Mouse (Mus musculus) small intestine, adult 2 months (tissue): ENCODE data around the gene Pkd1l1. TPM values are rescaled to one million over a fixed set of nuclear protein-coding genes. Genes with fewer than 3 reads are reported as not detected.

Experiments used
- H3K27ac ChIP-seq: fragments of 200-500 bp; 2 replicates; pipeline ENCODE4 v1.5.1; 2012; ENCODE audit warnings: low read depth, low read length, control low read depth, inconsistent platforms; ENCODE audit not compliant: insufficient read depth
- H3K27me3 ChIP-seq: fragments of 200-500 bp; 2 replicates; pipeline ENCODE4 v1.6.1; 2012; ENCODE audit warnings: mild to moderate bottlenecking, moderate library complexity, low read length, inconsistent platforms; ENCODE audit not compliant: control insufficient read depth, insufficient read depth
- H3K36me3 ChIP-seq: fragments of 200-500 bp; 2 replicates; pipeline ENCODE4 v1.6.1; 2012; ENCODE audit warnings: mild to moderate bottlenecking, low read length, control low read depth, inconsistent platforms; ENCODE audit not compliant: control insufficient read depth, insufficient read depth
- H3K4me1 ChIP-seq: fragments of 200-500 bp; 2 replicates; pipeline ENCODE4 v1.6.1; 2012; ENCODE audit warnings: low read length, inconsistent platforms, mixed read lengths; ENCODE audit not compliant: control insufficient read depth, insufficient read depth, insufficient read length
- H3K4me3 ChIP-seq: fragments of 200-500 bp; 2 replicates; pipeline ENCODE4 v1.5.1; 2012; ENCODE audit warnings: low read depth, mild to moderate bottlenecking, control low read depth, inconsistent platforms, low read length, moderate library complexity
- CTCF ChIP-seq: fragments of 200-500 bp; IDR thresholded peaks from 2 replicates; pipeline ENCODE4 v1.5.1; 2012; ENCODE audit warnings: low read depth, mild to moderate bottlenecking, control low read depth, inconsistent platforms, low read length, moderate library complexity, mixed read lengths; ENCODE audit not compliant: insufficient replicate concordance, insufficient read length; ENCODE audit errors: extremely low read depth
- POLR2A ChIP-seq: fragments of 200-500 bp; IDR thresholded peaks from 2 replicates; pipeline ENCODE4 v1.6.1; 2012; ENCODE audit warnings: low read depth, mild to moderate bottlenecking, control low read depth, inconsistent platforms, low read length, moderate library complexity
- WGBS: fragments of 180-500 bp; shearing (Covaris S2); methylation state at CpG from one replicate; pipeline ENCODE4 v1.1.7; 2018; 5-methylcytosine and 5-hydroxymethylcytosine counted together
- polyA plus RNA-seq: library from polyadenylated mRNA; depleted of rRNA; stranded (reverse); fragments of >200 nt; gene quantifications from 2 replicates; pipeline ENCODE4 v1.2.3, GENCODE M21; 2012

The Pkd1l1 gene
- polyA plus RNA-seq, 1 experiment, result not detected

- Histone ChIP-seq H3K36me3 (no peaks in the 10 kb centered on the region), H3K4me3 (no peak overlapping the region), H3K27ac (no peak overlapping the region), H3K4me1 (no peaks in the 10 kb centered on the region), H3K27me3 (no peaks in the 10 kb centered on the region)
- WGBS, result 81% methylated on average over 5 of the region's 5 CpGs
- TF ChIP-seq CTCF (no peak), POLR2A (no peak)
Measured at GRCm38 (mm10) chr11:8826609-8827008, 146.5 kb downstream of the Pkd1l1 start.

GRCm38 (mm10) chr11:8826046-8826445 lies 147.0 kb downstream of the Pkd1l1 start:
- TF ChIP-seq POLR2A (no peak), CTCF (no peak)
- 79% methylated on average over 3 of the region's 3 CpGs for WGBS
- H3K27ac ChIP-seq, result no peak overlapping the region

GRCm38 (mm10) chr11:8825413-8825812 lies 147.7 kb downstream of the Pkd1l1 start:
- Histone ChIP-seq H3K36me3 (no peaks in the 10 kb centered on the region), H3K27ac (no peak overlapping the region), H3K4me1 (no peaks in the 10 kb centered on the region), H3K4me3 (no peak overlapping the region), H3K27me3 (no peaks in the 10 kb centered on the region)
- TF ChIP-seq POLR2A, result no peak
- no peak for TF ChIP-seq CTCF
- 94% methylated on average over 3 of the region's 3 CpGs for WGBS

More at GRCm38 (mm10) chr11:8826046-8826445, 147.0 kb downstream of the Pkd1l1 start:
- H3K4me1 ChIP-seq, result no peaks in the 10 kb centered on the region
- H3K4me3 ChIP-seq, result no peak overlapping the region
- no peaks in the 10 kb centered on the region for H3K36me3 ChIP-seq
- no peaks in the 10 kb centered on the region for H3K27me3 ChIP-seq

GRCm38 (mm10) chr11:8821403-8821802 lies 151.7 kb downstream of the Pkd1l1 start:
- Histone ChIP-seq H3K36me3 (no peaks in the 10 kb centered on the region), H3K27me3 (no peaks in the 10 kb centered on the region), H3K27ac (no peak overlapping the region), H3K4me3 (no peak overlapping the region), H3K4me1 (no peaks in the 10 kb centered on the region)
- TF ChIP-seq CTCF (no peak), POLR2A (no peak)
- WGBS, result 52% methylated on average over 4 of the region's 4 CpGs

GRCm38 (mm10) chr11:8817376-8817775 lies 155.7 kb downstream of the Pkd1l1 start:
- H3K4me1 ChIP-seq, result no peaks in the 10 kb centered on the region
- no peaks in the 10 kb centered on the region for H3K27me3 ChIP-seq
- no peak overlapping the region for H3K4me3 ChIP-seq
- 52% methylated on average over 3 of the region's 3 CpGs for WGBS
- no peak for TF ChIP-seq CTCF
- TF ChIP-seq POLR2A, result no peak
- no peak overlapping the region for H3K27ac ChIP-seq
- no peaks in the 10 kb centered on the region for H3K36me3 ChIP-seq

- H3K27me3 ChIP-seq, result no peaks in the 10 kb centered on the region
- no peaks in the 10 kb centered on the region for H3K4me1 ChIP-seq
- no peak for TF ChIP-seq CTCF
- TF ChIP-seq POLR2A, result no peak
- H3K27ac ChIP-seq, result no peak overlapping the region
- WGBS, result 44% methylated on average over 4 of the region's 4 CpGs
- H3K4me3 ChIP-seq, result no peak overlapping the region
- no peaks in the 10 kb centered on the region for H3K36me3 ChIP-seq
Measured at GRCm38 (mm10) chr11:8814097-8814790, 158.8 kb downstream of the Pkd1l1 start.

- WGBS, result 47% methylated on average over 5 of the region's 5 CpGs
- Histone ChIP-seq H3K36me3 (no peaks in the 10 kb centered on the region), H3K4me3 (no peak overlapping the region), H3K27ac (no peak overlapping the region), H3K4me1 (no peaks in the 10 kb centered on the region), H3K27me3 (no peaks in the 10 kb centered on the region)
- TF ChIP-seq POLR2A, result no peak
- TF ChIP-seq CTCF, result no peak
Measured at GRCm38 (mm10) chr11:8811506-8812100, 161.5 kb downstream of the Pkd1l1 start.

- WGBS, result 64% methylated on average over 1 of the region's 1 CpGs
- TF ChIP-seq CTCF (no peak), POLR2A (no peak)
- Histone ChIP-seq H3K4me3 (no peak overlapping the region), H3K27ac (no peak overlapping the region), H3K4me1 (no peaks in the 10 kb centered on the region), H3K27me3 (no peaks in the 10 kb centered on the region), H3K36me3 (no peaks in the 10 kb centered on the region)
Measured at GRCm38 (mm10) chr11:8809644-8810043, 163.4 kb downstream of the Pkd1l1 start.
